Mouse (Mus musculus) kidney, adult 10 weeks (tissue): ENCODE data around the gene Khnyn. TPM values are rescaled to one million over a fixed set of nuclear protein-coding genes. Genes with fewer than 3 reads are reported as not detected.

Experiments used
- polyA plus RNA-seq: library from polyadenylated mRNA; stranded (reverse); fragments of 350-450 nt; fragmentation: Illumina TruSeq; extraction: RNeasy Lipid Tissue Mini Kit (QIAGEN cat#74804); gene quantifications from one replicate; pipeline ENCODE4 v1.2.3, GENCODE M21; 2014; ENCODE audit warnings: low read depth, low replicate concordance

Khnyn gene
- 8.8 TPM for polyA plus RNA-seq

DNA sequence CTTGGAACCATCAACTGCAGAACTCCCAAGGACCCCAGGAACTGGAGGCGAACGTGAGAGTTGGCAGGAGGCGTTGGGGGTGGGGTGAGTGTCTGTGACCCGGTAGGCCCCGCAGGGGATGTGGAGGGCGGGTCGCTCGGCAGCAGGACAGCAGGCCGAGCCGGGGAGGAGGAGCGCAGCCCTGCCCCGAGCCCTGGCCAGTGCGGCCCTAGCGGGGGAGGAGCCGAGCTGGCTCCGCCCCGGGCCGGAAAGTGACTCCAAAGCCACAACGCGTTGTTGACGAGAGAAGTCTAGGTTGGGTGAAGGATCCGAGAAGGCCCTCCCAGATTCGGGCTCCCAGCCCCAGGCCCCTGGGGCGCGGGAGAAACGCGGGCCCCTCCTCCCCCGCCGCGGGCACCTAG is at the start of gene Khnyn:
Gene Khnyn (plus strand): TSS at position 235 of the 401 bp plus-strand sequence.

DNA sequence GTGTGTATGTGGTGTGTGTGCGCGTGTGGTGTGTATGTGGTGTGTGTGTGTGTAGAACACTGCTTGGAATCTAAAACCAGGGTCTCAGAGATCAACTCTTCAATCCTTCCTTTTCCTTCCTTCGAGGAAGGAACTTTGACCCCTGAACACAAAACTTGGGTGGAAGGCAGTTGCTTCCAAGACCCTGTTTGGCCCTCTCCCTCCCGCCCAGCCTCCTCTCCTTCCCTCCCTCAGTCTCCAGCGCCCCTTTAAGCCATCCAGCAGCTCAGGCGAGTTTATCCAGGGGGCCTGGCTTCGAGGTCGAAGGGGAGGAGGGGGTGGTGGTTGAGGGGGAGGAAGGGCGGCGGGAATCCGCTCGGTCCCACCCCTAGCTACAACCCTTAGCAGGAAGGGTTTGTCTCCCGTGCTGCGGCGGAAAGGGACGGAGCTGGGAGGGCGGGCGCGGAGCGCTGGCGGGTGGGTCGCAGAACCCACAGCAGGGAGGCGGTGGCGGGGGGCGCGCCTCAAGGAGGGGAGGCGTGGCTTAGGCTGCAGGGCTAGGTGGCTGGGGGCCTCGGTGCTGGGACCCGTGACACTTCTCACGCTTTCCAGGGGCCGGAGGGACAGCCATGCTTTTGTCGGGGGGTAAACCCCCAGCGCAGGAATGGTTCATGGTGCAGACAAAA is 31.0 kb upstream of the Khnyn start, which contains the start of gene Nynrin:
Gene Nynrin (plus strand): TSS at position 390 of the 665 bp plus-strand sequence.

DNA sequence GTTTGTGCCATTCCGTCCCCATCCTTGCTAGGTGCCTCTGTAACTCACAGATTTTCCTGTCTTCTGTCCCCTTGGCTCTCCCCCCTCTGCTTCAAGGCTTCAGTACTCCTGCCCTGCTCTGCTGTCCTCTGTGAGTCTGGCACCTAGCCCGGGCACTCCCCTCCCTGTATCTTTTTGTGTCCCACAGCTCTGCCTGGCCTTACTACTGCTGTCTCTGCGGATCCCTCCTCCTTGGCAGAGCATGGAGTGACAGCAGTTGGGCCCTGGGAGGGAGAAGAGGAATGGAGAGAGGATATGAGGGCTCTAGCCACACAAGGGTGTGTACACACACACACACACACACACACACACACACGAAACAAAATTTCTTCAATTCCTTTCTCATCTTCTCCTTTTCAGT is 581 bp upstream of the Khnyn start, which contains the start of gene Cbln3:
Gene Cbln3 (minus strand): TSS at position 227 of the 400 bp plus-strand sequence.

DNA sequence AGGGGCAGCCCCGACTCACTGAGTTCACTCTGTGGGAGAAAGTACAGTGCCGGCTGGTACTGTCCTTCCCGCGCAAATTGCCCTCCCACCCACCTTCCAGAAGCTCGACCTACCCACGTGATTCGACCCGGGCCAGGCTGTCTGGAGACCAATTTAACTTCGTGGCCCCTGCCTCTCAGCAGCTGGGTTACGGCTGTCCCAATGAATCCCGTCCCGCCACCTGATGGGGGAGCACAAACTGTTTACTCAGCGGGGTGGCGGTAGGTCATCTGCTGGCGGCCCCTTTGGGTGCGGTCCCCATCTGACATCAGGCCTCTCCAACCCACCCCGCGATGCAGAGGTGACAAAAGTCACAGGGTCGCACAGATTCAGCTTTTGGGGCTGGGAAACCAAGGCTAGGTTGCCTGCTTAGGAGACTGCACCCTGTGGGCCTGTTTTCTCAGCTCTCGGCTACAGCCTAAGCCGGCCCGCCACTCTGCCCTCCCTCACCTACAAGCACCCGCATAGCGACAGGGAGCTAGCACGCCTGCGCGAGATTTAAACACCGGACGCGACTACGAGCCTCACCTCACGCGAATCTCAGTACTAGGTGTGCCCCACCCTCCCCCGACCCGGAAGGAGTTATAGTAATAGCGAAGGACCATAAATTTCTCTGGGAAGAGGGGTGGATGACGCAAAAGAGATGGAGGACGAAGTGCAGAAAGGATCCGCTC is 15.1 kb downstream of the Khnyn start, which contains the start of gene Sdr39u1:
Gene Sdr39u1 (minus strand): TSS at position 593 of the 713 bp plus-strand sequence.

DNA sequence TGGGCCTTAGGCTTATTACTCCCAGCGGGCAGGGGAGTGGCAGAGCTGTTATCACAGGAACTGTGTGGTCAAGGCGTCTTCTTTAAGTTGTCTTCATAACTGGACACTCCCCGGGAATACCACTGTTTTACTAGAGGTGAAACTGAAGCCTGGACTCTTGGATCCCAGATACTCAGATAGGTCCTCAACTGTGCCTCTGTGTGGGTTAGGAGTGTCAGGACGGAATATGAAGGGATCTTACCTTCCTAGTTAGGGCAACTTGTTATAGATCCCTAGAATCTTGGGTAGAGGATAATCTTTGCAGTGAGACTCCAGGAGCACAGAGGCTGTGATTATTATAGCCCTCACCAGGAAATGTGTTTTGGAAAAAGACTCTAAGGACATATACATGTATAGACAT is 59.8 kb downstream of the Khnyn start, which contains the start of gene Cma1:
Gene Cma1 (minus strand): TSS at position 101 of the 400 bp plus-strand sequence.

Other genes starting within 250 kb of the Khnyn start
- gene Ipo4, start 249.0 kb upstream of the Khnyn start, polyA plus RNA-seq: 5.9 TPM
- 0.24 TPM for gene Gm49378, start 247.1 kb upstream of the Khnyn start, polyA plus RNA-seq
- 44.5 TPM for gene Tm9sf1, start 241.1 kb upstream of the Khnyn start, polyA plus RNA-seq
- not detected for gene Tssk4, start 234.8 kb upstream of the Khnyn start, polyA plus RNA-seq
- 20.2 TPM for gene Mdp1, start 224.4 kb upstream of the Khnyn start, polyA plus RNA-seq
- gene Gmpr2, start 213.0 kb upstream of the Khnyn start, polyA plus RNA-seq: 33.6 TPM
- gene Nedd8, start 212.8 kb upstream of the Khnyn start, polyA plus RNA-seq: 55.2 TPM
- gene Tinf2, start 203.1 kb upstream of the Khnyn start, polyA plus RNA-seq: 7.2 TPM
- gene Tgm1, start 171.0 kb upstream of the Khnyn start, polyA plus RNA-seq: 1.2 TPM
- gene Rabggta, start 162.7 kb upstream of the Khnyn start, polyA plus RNA-seq: 0.65 TPM
- 25.8 TPM for gene Dhrs1, start 139.3 kb upstream of the Khnyn start, polyA plus RNA-seq
- 3.4 TPM for gene Nop9, start 139.3 kb upstream of the Khnyn start, polyA plus RNA-seq
- 16.4 TPM for gene Cideb, start 126.5 kb upstream of the Khnyn start, polyA plus RNA-seq
- 0.24 TPM for gene Ltb4r2, start 123.5 kb upstream of the Khnyn start, polyA plus RNA-seq
- gene Ltb4r1, start 119.0 kb upstream of the Khnyn start, polyA plus RNA-seq: not detected
- 0.16 TPM for gene Adcy4, start 100.9 kb upstream of the Khnyn start, polyA plus RNA-seq
- 0.73 TPM for gene Ripk3, start 96.1 kb upstream of the Khnyn start, polyA plus RNA-seq
- gene Nfatc4, start 61.8 kb upstream of the Khnyn start, polyA plus RNA-seq: 1.1 TPM
- gene Nynrin, start 30.9 kb upstream of the Khnyn start, polyA plus RNA-seq: 0.40 TPM
- not detected for gene Cbln3, start 555 bp upstream of the Khnyn start, polyA plus RNA-seq
- gene Sdr39u1, start 15.3 kb downstream of the Khnyn start, polyA plus RNA-seq: 19.8 TPM
- not detected for gene Cma1, start 59.7 kb downstream of the Khnyn start, polyA plus RNA-seq
- not detected for gene Cma2, start 66.0 kb downstream of the Khnyn start, polyA plus RNA-seq
- gene Mcpt1, start 133.0 kb downstream of the Khnyn start, polyA plus RNA-seq: not detected
- not detected for gene Mcpt9, start 145.5 kb downstream of the Khnyn start, polyA plus RNA-seq
- gene Mcpt2, start 157.1 kb downstream of the Khnyn start, polyA plus RNA-seq: not detected
- gene Mcpt4, start 177.4 kb downstream of the Khnyn start, polyA plus RNA-seq: not detected
- not detected for gene Mcpt8, start 200.3 kb downstream of the Khnyn start, polyA plus RNA-seq
- not detected for gene Ctsg, start 217.6 kb downstream of the Khnyn start, polyA plus RNA-seq
- not detected for gene Gzme, start 235.7 kb downstream of the Khnyn start, polyA plus RNA-seq
- gene Gzmd, start 247.7 kb downstream of the Khnyn start, polyA plus RNA-seq: not detected